Mouse (Mus musculus) inflammation-experienced regulatory T-cells, adult 6 months (primary cell): ENCODE data around the gene Cyp2b10. TPM values are rescaled to one million over a fixed set of nuclear protein-coding genes. Genes with fewer than 3 reads are reported as not detected.
"Not testable (repeated sequence)": the region's sequence is repeated elsewhere in the genome, so short reads cannot be mapped to it uniquely, and the experiment has no call there.

ENCODE experiments used
- ATAC-seq: one replicate; pipeline ENCODE4 v1.8.0; 2017
- polyA plus RNA-seq, 3 experiments: library from polyadenylated mRNA; unstranded; fragments of 100-300 nt; shearing (Covaris generic); gene quantifications; one replicate each; pipeline ENCODE4 v1.2.1; 2017

The Cyp2b10 gene
- polyA plus RNA-seq, 3 experiments from 2014 or later, result not detected

DNA sequence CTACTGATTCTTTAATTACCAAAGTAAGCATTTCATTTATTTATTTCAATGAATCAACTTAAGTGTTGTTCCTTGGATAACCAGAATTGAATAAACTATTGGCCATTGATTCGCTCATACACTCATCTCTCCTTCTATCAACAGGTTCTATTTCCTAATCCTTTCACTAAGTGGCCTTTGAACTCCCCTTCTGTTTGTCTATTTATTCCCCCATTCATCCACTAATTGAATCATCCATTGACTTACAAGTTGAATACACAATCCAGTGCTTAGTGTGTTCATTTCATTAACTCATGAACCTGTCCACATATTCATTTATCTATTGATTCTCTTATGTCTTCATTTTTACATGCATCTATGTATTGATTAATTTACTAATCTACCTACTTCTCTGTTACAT lies 18.7 kb downstream of the Cyp2b10 start:
- no peak for ATAC-seq

DNA sequence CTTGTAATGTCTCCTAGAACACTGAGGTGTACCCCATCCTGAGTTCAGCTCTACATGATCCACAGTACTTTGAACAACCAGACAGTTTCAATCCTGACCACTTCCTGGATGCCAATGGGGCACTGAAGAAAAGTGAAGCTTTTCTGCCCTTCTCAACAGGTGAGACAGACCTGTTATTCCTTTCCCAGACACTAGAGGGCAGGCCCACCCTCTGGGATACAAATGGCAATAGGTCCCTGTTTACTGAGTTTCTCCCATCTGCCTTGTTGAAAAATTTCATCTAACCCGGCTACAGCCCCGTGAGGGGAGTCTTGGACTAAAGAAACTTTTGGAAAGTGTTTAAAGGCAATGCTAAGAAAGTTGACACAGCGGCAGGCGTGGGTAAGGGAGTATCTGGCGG lies 19.9 kb downstream of the Cyp2b10 start:
- ATAC-seq, result not testable (repeated sequence)

DNA sequence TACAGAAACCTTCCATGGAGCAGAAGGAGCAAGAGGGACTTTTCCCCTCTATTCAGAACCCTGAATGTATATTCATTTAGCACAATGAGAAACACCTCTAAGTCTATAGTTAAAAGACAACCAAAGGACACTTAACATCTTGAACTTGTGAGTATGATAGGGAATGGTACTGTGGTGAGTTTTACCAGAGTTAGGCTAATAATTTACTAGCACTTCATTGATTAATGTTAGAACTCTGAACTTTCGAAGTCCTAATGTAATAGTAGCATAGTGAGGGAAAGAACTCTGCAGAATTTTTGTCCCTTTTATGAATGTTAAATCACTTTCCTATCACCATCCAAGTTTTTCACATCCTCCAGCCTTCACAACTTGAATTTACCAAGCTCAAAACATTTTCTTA lies 22.0 kb downstream of the Cyp2b10 start:
- no peak for ATAC-seq

DNA sequence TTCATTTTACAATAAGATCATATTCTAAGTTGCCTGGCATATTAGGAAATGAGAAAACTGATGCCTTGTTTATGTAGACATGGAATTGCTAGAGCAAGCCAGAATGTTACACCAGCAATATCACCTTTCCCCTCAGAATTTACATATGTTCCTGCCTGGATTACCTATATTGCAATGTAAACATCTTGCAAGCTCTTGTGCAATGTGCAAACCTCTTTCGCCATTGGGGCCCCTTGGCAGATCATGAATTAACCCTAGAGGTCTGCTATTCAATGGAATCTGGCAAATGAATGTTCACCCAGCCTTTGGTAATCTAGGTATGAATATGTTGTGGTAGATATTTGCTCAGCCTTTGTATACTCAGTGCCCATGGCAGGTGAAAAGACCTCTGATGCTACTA lies 47.9 kb downstream of the Cyp2b10 start:
- ATAC-seq, result no peak

Other genes with a start within 250 kb of the Cyp2b10 start
- 10 to 100 TPM; 10.5 to 16.7 (median 15.5) TPM for gene Bckdha, start 238.6 kb upstream of the Cyp2b10 start, polyA plus RNA-seq
- gene Exosc5, start 238.5 kb upstream of the Cyp2b10 start, polyA plus RNA-seq, result 100 to 1,000 TPM in 2 of 3 experiments, 10 to 100 TPM in 1; 65.5 to 124 (median 103) TPM
- 10 to 100 TPM in 2 of 3 experiments, 1 to 10 TPM in 1; 8.2 to 23.6 (median 14.4) TPM for gene Tmem91, start 222.5 kb upstream of the Cyp2b10 start, polyA plus RNA-seq
- 10 to 100 TPM; 55.9 to 76.1 (median 57.2) TPM for gene B9d2, start 216.8 kb upstream of the Cyp2b10 start, polyA plus RNA-seq
- gene Tgfb1, start 210.6 kb upstream of the Cyp2b10 start, polyA plus RNA-seq, result 1 to 10 TPM; 4.6 to 6.7 (median 5.4) TPM
- gene Ccdc97, start 178.5 kb upstream of the Cyp2b10 start, polyA plus RNA-seq, result 10 to 100 TPM; 41.2 to 45.8 (median 45.8) TPM
- gene Hnrnpul1, start 142.9 kb upstream of the Cyp2b10 start, polyA plus RNA-seq, result 10 to 100 TPM; 46.6 to 56.2 (median 54.7) TPM
- 10 to 100 TPM; 18.6 to 32.5 (median 25.5) TPM for gene Axl, start 108.9 kb upstream of the Cyp2b10 start, polyA plus RNA-seq
- gene Cyp2s1, start 80.7 kb upstream of the Cyp2b10 start, polyA plus RNA-seq, result 1 to 10 TPM; 2.9 to 4.1 (median 3.0) TPM
- not detected for gene Cyp2b13, start 163.9 kb downstream of the Cyp2b10 start, polyA plus RNA-seq